Mouse (Mus musculus) C2C12 (cell line): ENCODE data around the gene Nuak1.

Experiments used
- CTCF ChIP-seq: IDR thresholded peaks from one replicate; pipeline ENCODE4 v1.5.1; 2011; ENCODE audit not compliant: control insufficient read depth, insufficient read depth, insufficient read length
- MYOD1 ChIP-seq: IDR thresholded peaks from one replicate; pipeline ENCODE4 v1.6.1; 2011; ENCODE audit warnings: low read depth; ENCODE audit not compliant: control insufficient read depth, insufficient read length
- USF1 ChIP-seq: IDR thresholded peaks from one replicate; pipeline ENCODE4 v1.6.1; 2011; ENCODE audit warnings: low read depth, mild to moderate bottlenecking, control low read depth, moderate library complexity

DNA sequence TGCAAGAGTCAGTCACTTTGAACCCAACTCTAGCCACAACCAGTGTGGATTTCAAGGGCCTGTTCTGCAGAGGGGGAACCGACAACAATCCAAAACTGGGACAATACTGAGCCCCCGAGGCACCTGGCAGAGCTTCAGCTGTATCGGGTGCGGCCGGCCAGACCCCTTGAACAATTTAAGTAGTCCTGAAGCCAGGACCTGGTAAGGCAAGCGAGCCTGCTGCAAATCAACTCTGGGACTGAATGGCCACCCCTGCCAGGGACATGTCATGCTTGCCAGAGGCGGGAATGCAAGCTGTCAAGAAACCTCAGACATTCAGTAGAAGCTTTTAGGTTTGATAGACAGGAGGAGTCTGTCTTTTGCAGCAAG, 1.2 kb downstream of the Nuak1 start:
- TF ChIP-seq MYOD1 (no peak), CTCF (no peak), USF1 (no peak)
